Mouse (Mus musculus): ENCODE results near the gene Slc7a5.

- TF ChIP-seq CTCF (IDR thresholded peaks at IDR 0.05; ENCODE audit: low read depth): no peak
- no peak for TF ChIP-seq EP300 (IDR thresholded peaks at IDR 0.05; ENCODE audit: low read depth)
These were observed 44.1 kb upstream of the Slc7a5 start for GRCm38 (mm10) chr8:121951656-121952009.

Data from liver, postnatal 0 days (tissue).